Mouse (Mus musculus) left cerebral cortex, adult 11 months (tissue): Measurements from ENCODE around the gene Unc79.

Source experiments
- DNase-seq: peaks from one replicate; pipeline ENCODE4 v3.0.0; 2022; ENCODE audit warnings: low spot score

Gene Unc79

GRCm38 (mm10) chr12:103041401-103041800 is 92.7 kb downstream of the Unc79 start:
- no peak for DNase-seq

GRCm38 (mm10) chr12:103042711-103043110 is 94.1 kb downstream of the Unc79 start:
- no peak for DNase-seq

GRCm38 (mm10) chr12:103044422-103044821 is 95.8 kb downstream of the Unc79 start:
- DNase-seq: no peak

GRCm38 (mm10) chr12:103049865-103050264 is 101.2 kb downstream of the Unc79 start:
- DNase-seq: no peak

GRCm38 (mm10) chr12:103059321-103060053 is 110.8 kb downstream of the Unc79 start:
- DNase-seq: no peak

GRCm38 (mm10) chr12:103060791-103061190 is 112.1 kb downstream of the Unc79 start:
- DNase-seq: no peak

GRCm38 (mm10) chr12:103062133-103062532 is 113.5 kb downstream of the Unc79 start:
- DNase-seq: no peak

- DNase-seq: peak; percentile 32
Observed at GRCm38 (mm10) chr12:103064944-103065343, 116.3 kb downstream of the Unc79 start.

- DNase-seq: no peak
Observed at GRCm38 (mm10) chr12:103068161-103068560, 119.5 kb downstream of the Unc79 start.

GRCm38 (mm10) chr12:103069565-103069964 is 120.9 kb downstream of the Unc79 start:
- DNase-seq: no peak

- no peak for DNase-seq
Observed at GRCm38 (mm10) chr12:103073953-103074352, 125.3 kb downstream of the Unc79 start.

- DNase-seq: no peak
Observed at GRCm38 (mm10) chr12:103078751-103079150, 130.1 kb downstream of the Unc79 start.

GRCm38 (mm10) chr12:103080055-103080454 is 131.4 kb downstream of the Unc79 start:
- no peak for DNase-seq

- no peak for DNase-seq
Observed at GRCm38 (mm10) chr12:103091831-103092230, 143.2 kb downstream of the Unc79 start.

GRCm38 (mm10) chr12:103095160-103095559 is 146.5 kb downstream of the Unc79 start:
- DNase-seq: no peak

- no peak for DNase-seq
Observed at GRCm38 (mm10) chr12:103099185-103099584, 150.5 kb downstream of the Unc79 start.

- DNase-seq: no peak
Observed at GRCm38 (mm10) chr12:103100088-103100487, 151.4 kb downstream of the Unc79 start.

GRCm38 (mm10) chr12:103103041-103103440 is 154.4 kb downstream of the Unc79 start:
- DNase-seq: no peak

- no peak for DNase-seq
Observed at GRCm38 (mm10) chr12:103103601-103104000, 154.9 kb downstream of the Unc79 start.

GRCm38 (mm10) chr12:103109301-103109700 is 160.6 kb downstream of the Unc79 start:
- DNase-seq: no peak

GRCm38 (mm10) chr12:103116639-103117038 is 168.0 kb downstream of the Unc79 start:
- no peak for DNase-seq

GRCm38 (mm10) chr12:103117517-103118193 is 169.0 kb downstream of the Unc79 start:
- DNase-seq: no peak

GRCm38 (mm10) chr12:103121928-103122327 is 173.3 kb downstream of the Unc79 start:
- DNase-seq: no peak

GRCm38 (mm10) chr12:103123861-103124260 is 175.2 kb downstream of the Unc79 start:
- DNase-seq: no peak
